Mouse (Mus musculus): ENCODE measurements around the gene Fmc1. TPM values are rescaled to one million over a fixed set of nuclear protein-coding genes. Genes with fewer than 3 reads are reported as not detected.

Fmc1 gene
- polyA plus RNA-seq, 1 experiment from 2014 or later = 201 TPM

DNA sequence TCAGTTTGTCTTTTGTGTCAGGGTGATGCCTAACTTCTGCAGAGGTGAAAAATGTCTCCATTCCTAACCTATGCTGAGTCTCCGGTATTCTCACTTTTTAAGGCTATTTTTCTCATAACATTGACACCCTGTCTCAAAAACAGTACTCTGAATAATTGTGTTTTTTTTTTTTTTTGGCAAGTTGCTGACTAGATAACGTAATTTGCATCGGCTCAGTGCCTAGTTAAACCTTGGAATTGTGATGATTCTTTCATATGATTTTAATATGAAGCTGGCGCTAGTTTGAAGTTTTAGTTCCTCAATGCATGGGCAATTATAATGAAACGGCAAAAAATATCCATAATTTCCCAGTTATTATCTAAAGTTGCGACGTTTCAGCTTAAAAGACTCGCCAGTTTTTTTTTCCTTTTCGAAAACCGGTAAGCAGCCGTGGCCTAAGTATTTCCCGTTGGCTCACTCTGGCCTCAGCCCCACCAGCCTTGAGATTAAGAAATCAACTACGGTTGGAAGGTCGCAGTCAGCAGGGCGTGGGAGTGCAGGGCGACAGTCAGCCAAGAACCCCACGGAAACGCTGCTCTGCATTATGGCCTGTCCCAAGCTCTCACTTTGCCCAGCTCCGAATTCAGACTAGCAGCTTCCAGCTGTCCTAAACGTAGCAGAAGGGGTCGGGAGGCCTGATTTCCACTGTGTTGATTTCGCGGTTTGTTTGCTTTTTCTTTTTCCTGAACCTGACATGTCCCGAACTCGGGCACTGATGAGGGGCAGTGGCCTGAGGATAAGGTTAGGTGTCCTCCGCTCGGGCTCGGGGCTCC lies 17.2 kb downstream of the Fmc1 start:
- WGBS = 6% methylated on average over 28 of the region's 28 CpGs
- peak; percentile 13 for ATAC-seq
- peak overlapping the region; percentile 86 for H3K9ac ChIP-seq (ENCODE audit: low read depth, low read length)
- H3K9me3 ChIP-seq (replicated peaks; ENCODE audit: control insufficient read depth, low read length, poor library complexity, severe bottlenecking) = no peaks in the 10 kb centered on the region
- H3K27ac ChIP-seq (ENCODE audit: low read length) = peak overlapping the region; percentile 99
- H3K4me3 ChIP-seq (ENCODE audit: low read depth, low read length) = peak overlapping the region; percentile 54
- H3K4me1 ChIP-seq (ENCODE audit: control insufficient read depth, insufficient read depth, low read length) = peaks cover 19% of the 10 kb centered on the region
- no peaks in the 10 kb centered on the region for H3K36me3 ChIP-seq (ENCODE audit: control insufficient read depth, insufficient read depth, low read length)
- H3K4me2 ChIP-seq (ENCODE audit: low read length) = peak overlapping the region; percentile 79
- H3K27me3 ChIP-seq (ENCODE audit: control insufficient read depth, insufficient read depth, low read depth, low read length) = no peaks in the 10 kb centered on the region

DNA sequence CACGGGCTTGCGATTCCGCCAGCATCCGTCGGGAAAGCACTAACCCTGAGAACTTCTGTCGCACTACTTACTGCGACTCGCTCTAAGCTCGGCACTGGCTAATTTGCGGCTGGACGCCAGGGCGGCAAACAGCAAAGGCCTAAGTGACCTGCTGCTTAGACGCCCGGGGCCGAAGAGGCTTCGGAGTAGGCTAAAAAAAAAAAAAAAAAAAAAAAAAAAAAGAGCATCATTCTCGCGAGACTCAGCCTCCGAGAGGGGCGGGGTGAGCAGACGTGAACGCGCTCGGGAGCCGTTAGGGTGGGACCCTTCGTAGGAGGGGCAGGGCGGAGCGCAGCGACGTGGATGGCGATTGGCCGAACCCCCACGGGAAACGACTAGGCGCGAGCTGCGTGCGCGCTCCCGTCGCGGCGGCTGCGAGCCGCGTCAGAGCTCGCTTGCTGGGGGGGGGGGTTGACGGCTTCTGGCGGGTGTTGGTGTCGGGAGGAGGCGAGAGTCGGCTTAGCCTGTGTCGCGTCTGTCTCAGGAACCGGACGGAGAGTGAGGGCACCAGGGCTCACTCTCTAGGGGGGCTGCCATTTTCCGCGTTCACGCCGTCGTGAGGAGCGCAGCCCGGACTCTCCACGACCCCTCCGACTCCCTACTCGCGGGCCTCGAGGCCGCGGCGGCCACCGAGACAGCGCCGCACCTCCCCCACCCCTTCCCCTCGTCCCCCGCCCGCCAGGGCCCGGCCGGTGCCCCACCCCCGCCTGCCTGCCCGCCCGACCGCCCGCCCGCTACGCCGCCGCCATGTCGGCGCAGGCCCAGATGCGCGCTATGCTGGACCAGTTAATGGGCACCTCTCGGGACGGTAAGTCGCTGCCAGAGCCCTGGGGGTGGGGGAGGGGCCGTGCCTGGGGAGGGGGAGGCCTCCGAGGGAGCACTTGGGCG lies 18.0 kb downstream of the Fmc1 start, which contains the start of gene Luc7l2:
Gene Luc7l2 (plus strand): TSS at position 273 of the 927 bp plus-strand sequence.
- Histone ChIP-seq H3K9me3 (replicated peaks; ENCODE audit: control insufficient read depth, low read length, poor library complexity, severe bottlenecking) (no peaks in the 10 kb centered on the region), H3K36me3 (ENCODE audit: control insufficient read depth, insufficient read depth, low read length) (no peaks in the 10 kb centered on the region), H3K4me1 (ENCODE audit: control insufficient read depth, insufficient read depth, low read length) (peaks cover 19% of the 10 kb centered on the region), H3K4me2 (ENCODE audit: low read length) (peak within 1 kb of the TSS; percentile 79), H3K27me3 (ENCODE audit: control insufficient read depth, insufficient read depth, low read depth, low read length) (no peaks in the 10 kb centered on the region), H3K9ac (ENCODE audit: low read depth, low read length) (peak within 1 kb of the TSS; percentile 86), H3K4me3 (ENCODE audit: low read depth, low read length) (peak within 1 kb of the TSS; percentile 54), H3K27ac (ENCODE audit: low read length) (peak within 1 kb of the TSS; percentile 99)
- WGBS = under 1% methylated on average over 83 of the region's 98 CpGs
- ATAC-seq = peak; percentile 92

DNA sequence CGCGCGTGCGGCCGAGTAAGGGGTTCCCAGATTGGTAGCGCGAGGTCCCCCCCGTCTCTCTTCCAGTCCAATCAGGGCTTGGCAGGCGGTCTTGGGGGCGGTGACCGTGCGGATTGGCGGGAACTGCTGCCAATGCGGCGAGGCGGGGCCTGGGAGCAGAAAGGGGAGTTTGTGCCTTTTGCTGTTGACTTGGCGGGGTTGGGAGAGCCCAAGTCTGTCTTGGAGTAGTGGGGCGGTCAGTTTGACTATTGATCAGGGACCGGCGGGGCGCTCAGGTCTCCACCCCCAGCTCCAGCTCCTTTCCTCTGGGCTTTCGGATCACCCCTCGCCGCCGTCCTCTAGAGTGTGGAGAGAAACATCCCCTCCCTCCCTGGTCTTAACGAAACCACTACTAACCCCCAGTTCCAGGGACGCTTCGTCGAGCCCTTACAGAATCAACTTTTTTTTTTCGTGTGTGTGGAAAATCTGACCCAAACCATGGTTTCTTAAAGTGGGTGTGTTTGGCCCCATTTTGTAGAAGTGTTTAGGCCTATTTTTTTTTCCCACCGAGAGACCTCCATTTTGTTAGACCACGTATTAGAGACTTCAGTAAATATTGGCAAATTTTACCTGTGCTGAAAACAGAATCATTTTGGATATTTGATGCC lies 18.8 kb downstream of the Fmc1 start:
- Histone ChIP-seq H3K4me3 (ENCODE audit: low read depth, low read length) (peak overlapping the region; percentile 54), H3K9me3 (replicated peaks; ENCODE audit: control insufficient read depth, low read length, poor library complexity, severe bottlenecking) (no peaks in the 10 kb centered on the region), H3K36me3 (ENCODE audit: control insufficient read depth, insufficient read depth, low read length) (no peaks in the 10 kb centered on the region), H3K27me3 (ENCODE audit: control insufficient read depth, insufficient read depth, low read depth, low read length) (no peaks in the 10 kb centered on the region), H3K4me2 (ENCODE audit: low read length) (peak overlapping the region; percentile 64), H3K27ac (ENCODE audit: low read length) (peak overlapping the region; percentile 99), H3K9ac (ENCODE audit: low read depth, low read length) (peak overlapping the region; percentile 85), H3K4me1 (ENCODE audit: control insufficient read depth, insufficient read depth, low read length) (peaks cover 19% of the 10 kb centered on the region)
- under 1% methylated on average over 26 of the region's 32 CpGs for WGBS
- peak; percentile 95 for ATAC-seq

DNA sequence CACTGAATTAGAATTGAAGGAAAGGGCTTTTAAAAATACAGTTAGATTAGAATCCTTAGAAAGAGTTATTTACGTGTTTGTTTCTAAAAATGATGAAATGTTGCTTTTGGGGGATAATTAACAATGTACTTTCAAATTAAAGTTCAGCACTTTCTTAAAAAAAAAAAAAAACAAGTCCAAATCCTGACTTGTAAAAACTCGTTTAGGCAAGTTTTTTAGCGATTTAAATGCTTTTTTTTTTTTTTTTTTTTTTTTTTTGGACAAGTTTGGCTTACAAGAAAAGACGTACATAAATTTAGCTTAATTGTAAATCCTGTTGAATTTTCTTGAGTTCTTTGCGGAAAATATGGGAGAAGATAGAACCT lies 19.3 kb downstream of the Fmc1 start:
- Histone ChIP-seq H3K9ac (ENCODE audit: low read depth, low read length) (no peak overlapping the region), H3K4me1 (ENCODE audit: control insufficient read depth, insufficient read depth, low read length) (peaks cover 19% of the 10 kb centered on the region), H3K4me3 (ENCODE audit: low read depth, low read length) (peak overlapping the region; percentile 54), H3K27me3 (ENCODE audit: control insufficient read depth, insufficient read depth, low read depth, low read length) (no peaks in the 10 kb centered on the region), H3K9me3 (replicated peaks; ENCODE audit: control insufficient read depth, low read length, poor library complexity, severe bottlenecking) (no peaks in the 10 kb centered on the region), H3K4me2 (ENCODE audit: low read length) (peak overlapping the region; percentile 64), H3K36me3 (ENCODE audit: control insufficient read depth, insufficient read depth, low read length) (no peaks in the 10 kb centered on the region), H3K27ac (ENCODE audit: low read length) (no peak overlapping the region)
- 22% methylated on average over 5 of the region's 5 CpGs for WGBS
- ATAC-seq = no peak

DNA sequence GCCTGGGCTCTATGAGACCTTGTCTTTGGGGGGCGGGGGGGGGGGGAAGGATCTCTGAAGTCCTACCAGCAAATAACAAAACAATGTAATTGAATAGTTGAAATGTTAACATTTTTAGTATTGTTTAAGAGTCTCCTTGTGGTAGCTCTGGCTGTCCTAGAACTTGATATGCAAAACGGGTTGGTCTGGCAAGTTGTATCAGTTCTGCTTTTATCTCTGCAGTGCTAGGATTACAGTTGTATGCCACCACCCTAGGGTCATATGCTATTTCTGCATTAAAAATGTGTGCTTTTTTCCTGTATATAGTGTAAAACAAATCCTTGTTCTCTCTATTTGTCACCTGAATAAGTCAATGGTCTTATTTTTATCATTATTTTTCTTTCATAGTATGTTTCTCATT lies 42.8 kb downstream of the Fmc1 start:
- Histone ChIP-seq H3K36me3 (ENCODE audit: control insufficient read depth, insufficient read depth, low read length) (peaks cover 13% of the 10 kb centered on the region), H3K4me2 (ENCODE audit: low read length) (no peak overlapping the region), H3K9me3 (replicated peaks; ENCODE audit: control insufficient read depth, low read length, poor library complexity, severe bottlenecking) (no peaks in the 10 kb centered on the region), H3K4me3 (ENCODE audit: low read depth, low read length) (no peak overlapping the region), H3K9ac (ENCODE audit: low read depth, low read length) (no peak overlapping the region), H3K27ac (ENCODE audit: low read length) (no peak overlapping the region), H3K4me1 (ENCODE audit: control insufficient read depth, insufficient read depth, low read length) (no peaks in the 10 kb centered on the region), H3K27me3 (ENCODE audit: control insufficient read depth, insufficient read depth, low read depth, low read length) (no peaks in the 10 kb centered on the region)
- WGBS = 84% methylated on average over 2 of the region's 2 CpGs
- no peak for ATAC-seq

DNA sequence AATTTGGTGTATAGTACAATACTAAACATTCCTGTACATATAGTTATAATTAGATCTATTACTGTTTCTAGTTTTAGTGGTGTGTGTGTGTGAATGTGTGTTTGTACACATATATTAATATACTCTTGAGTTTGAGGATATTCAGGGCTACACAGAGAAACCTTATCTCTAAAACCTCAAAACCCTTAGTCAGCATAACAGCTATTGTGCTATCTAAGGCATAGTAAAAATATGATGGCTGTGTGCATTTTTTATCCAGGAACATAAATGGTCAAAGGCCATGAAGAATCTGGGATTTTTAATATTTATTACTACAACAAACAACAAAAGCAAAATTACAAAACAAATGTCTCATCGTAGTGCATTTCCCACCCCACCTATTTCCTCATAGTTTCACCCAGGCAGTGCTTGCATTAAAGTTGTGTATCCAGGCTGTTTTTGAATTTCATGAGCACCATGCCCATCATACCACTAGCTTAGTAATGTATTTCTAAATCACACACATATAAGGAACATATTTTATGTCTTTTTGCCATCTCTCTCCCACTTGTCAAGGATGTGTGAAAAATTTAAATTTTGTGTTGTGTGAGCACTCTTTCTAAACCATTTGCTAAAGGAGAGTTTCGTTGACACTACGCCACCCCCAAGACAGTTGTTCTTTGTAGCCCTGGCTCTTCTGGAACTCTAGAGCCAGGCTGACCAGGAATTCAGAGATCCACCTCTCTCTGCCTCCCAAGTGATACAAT lies 47.0 kb downstream of the Fmc1 start:
- Histone ChIP-seq H3K9ac (ENCODE audit: low read depth, low read length) (no peak overlapping the region), H3K4me2 (ENCODE audit: low read length) (no peak overlapping the region), H3K4me1 (ENCODE audit: control insufficient read depth, insufficient read depth, low read length) (no peaks in the 10 kb centered on the region)

DNA sequence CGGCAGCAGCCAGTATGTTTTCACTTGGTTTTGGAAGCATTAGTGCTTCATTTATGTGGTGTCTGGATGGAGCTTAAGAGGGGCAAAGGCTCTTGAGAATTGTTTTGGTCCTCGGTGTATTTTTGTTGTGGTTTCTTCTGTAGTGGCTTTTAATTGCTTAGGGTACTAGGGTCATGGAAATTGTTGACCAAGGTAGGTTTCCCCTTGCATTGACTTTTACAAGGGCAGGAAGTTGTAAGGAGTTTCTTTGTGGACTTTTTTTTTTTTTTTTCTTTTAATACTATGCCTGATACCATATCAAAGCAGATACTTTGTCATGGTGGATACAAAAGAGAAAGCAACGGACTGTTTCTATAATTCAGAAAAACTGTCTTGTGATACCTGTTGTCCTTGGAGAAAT lies 48.4 kb downstream of the Fmc1 start:
- H3K4me1 ChIP-seq (ENCODE audit: control insufficient read depth, insufficient read depth, low read length) = no peaks in the 10 kb centered on the region
- H3K27ac ChIP-seq (ENCODE audit: low read length) = no peak overlapping the region
- H3K9ac ChIP-seq (ENCODE audit: low read depth, low read length) = no peak overlapping the region
- no peak overlapping the region for H3K4me3 ChIP-seq (ENCODE audit: low read depth, low read length)
- no peak for ATAC-seq
- 90% methylated on average over 3 of the region's 3 CpGs for WGBS
- H3K36me3 ChIP-seq (ENCODE audit: control insufficient read depth, insufficient read depth, low read length) = peaks cover 13% of the 10 kb centered on the region
- no peak overlapping the region for H3K4me2 ChIP-seq (ENCODE audit: low read length)
- no peaks in the 10 kb centered on the region for H3K9me3 ChIP-seq (replicated peaks; ENCODE audit: control insufficient read depth, low read length, poor library complexity, severe bottlenecking)
- no peaks in the 10 kb centered on the region for H3K27me3 ChIP-seq (ENCODE audit: control insufficient read depth, insufficient read depth, low read depth, low read length)

More for the DNA sequence above, 47.0 kb downstream of the Fmc1 start:
- H3K36me3 ChIP-seq (ENCODE audit: control insufficient read depth, insufficient read depth, low read length) = peaks cover 8% of the 10 kb centered on the region
- H3K27me3 ChIP-seq (ENCODE audit: control insufficient read depth, insufficient read depth, low read depth, low read length) = no peaks in the 10 kb centered on the region
- no peak overlapping the region for H3K4me3 ChIP-seq (ENCODE audit: low read depth, low read length)
- ATAC-seq = no peak
- H3K27ac ChIP-seq (ENCODE audit: low read length) = no peak overlapping the region
- H3K9me3 ChIP-seq (replicated peaks; ENCODE audit: control insufficient read depth, low read length, poor library complexity, severe bottlenecking) = no peaks in the 10 kb centered on the region
- 97% methylated on average over 3 of the region's 3 CpGs for WGBS
